Mouse (Mus musculus) lung, postnatal 0 days (tissue): ENCODE results near the gene Vat1.

Source experiments
- CTCF ChIP-seq: IDR thresholded peaks from 2 replicates; pipeline ENCODE4 v1.5.1; 2016; ENCODE audit warnings: antibody characterized with exemption, mild to moderate bottlenecking
- EP300 ChIP-seq: IDR thresholded peaks from 2 replicates; pipeline ENCODE4 v1.6.1; 2016; ENCODE audit warnings: antibody characterized with exemption, mild to moderate bottlenecking, control low read depth

GRCm38 (mm10) chr11:101465101-101465868, 745 bp downstream of the Vat1 start:
- TF ChIP-seq EP300 (0 out of 2 replicates have a peak, but pooled peaks have one; percentile 32), CTCF (peak; percentile 56)
